Comparison of ENCODE assay signal across 23 mouse cellular contexts in genomic region chr1:50981151-50981828, GRCm38 (mm10).
DNase-seq lines count a peak whose midpoint lies in the region; ATAC-seq and TF ChIP-seq lines count a peak whose summit lies in the region.
"Had no signal": no experiment of that assay in that cellular context is flagged by ENCODE, and none has a peak within 500 bp of the region (broad histone marks: within the 10 kb centered on the region; RNA-seq: fewer than 3 reads in every experiment).

No protein-coding gene starts in this region.

- no peak overlapping the region for H3K4me2 ChIP-seq in hindbrain, embryonic 16.5 days (ENCODE audit: low read length)
- H3K4me2 ChIP-seq in hindbrain, embryonic 12.5 days (replicated peaks) = no peak overlapping the region
- no peak overlapping the region for H3K4me2 ChIP-seq in midbrain, embryonic 13.5 days (replicated peaks)
- H3K4me2 ChIP-seq: forebrain, embryonic 13.5 days; heart, embryonic 13.5 days; liver, embryonic 13.5 days; midbrain, embryonic 11.5 days had no signal

- DNase-seq in midbrain, embryonic 10.5 days (ENCODE audit: low spot score) = no peak
- DNase-seq in lung, postnatal 36 days = peak; percentile 53
- no peak for DNase-seq in layer of hippocampus, postnatal 25 days (ENCODE audit: extremely low spot score in 1 of 2, low spot score in 1 of 2)
- DNase-seq in adrenal gland, adult 18-20 months (ENCODE audit: low spot score in 2 of 2) = no peak
- DNase-seq: adrenal gland, adult 8-10 months; B cell, adult 2 months; cerebellum, adult 2 months; cerebellum, postnatal 36 days; gastrocnemius, postnatal 10 days; heart, postnatal 14 days; kidney, adult 11 months; kidney, postnatal 10 days; liver, embryonic 13.5 days; thymus, postnatal 14 days had no signal

- no peak overlapping the region for H3K4me3 ChIP-seq in hindbrain, embryonic 16.5 days (ENCODE audit: low read length)
- H3K4me3 ChIP-seq in hindbrain, embryonic 12.5 days = no peak overlapping the region
- H3K4me3 ChIP-seq in midbrain, embryonic 13.5 days (replicated peaks) = no peak overlapping the region
- H3K4me3 ChIP-seq in midbrain, embryonic 10.5 days = no peak overlapping the region
- no peak overlapping the region for H3K4me3 ChIP-seq in cortical plate, adult 2 months (ENCODE audit: insufficient read depth, low read length)
- H3K4me3 ChIP-seq: forebrain, embryonic 13.5 days; heart, embryonic 13.5 days; liver, embryonic 13.5 days had no signal

- no peak for TF ChIP-seq POLR2A in cortical plate, adult 2 months (IDR thresholded peaks at IDR 0.05; ENCODE audit: extremely low read depth, insufficient read depth, low read length)

- 64% methylated on average over 7 of the region's 7 CpGs for WGBS in hindbrain, embryonic 16.5 days
- 85% methylated on average over 7 of the region's 7 CpGs for WGBS in hindbrain, embryonic 12.5 days
- 77% methylated on average over 7 of the region's 7 CpGs for WGBS in midbrain, embryonic 13.5 days
- WGBS in midbrain, embryonic 10.5 days = 91% methylated on average over 7 of the region's 7 CpGs

- H3K9ac ChIP-seq in hindbrain, embryonic 16.5 days (ENCODE audit: low read depth, low read length) = no peak overlapping the region
- no peak overlapping the region for H3K9ac ChIP-seq in hindbrain, embryonic 12.5 days
- no peak overlapping the region for H3K9ac ChIP-seq in midbrain, embryonic 13.5 days (replicated peaks)
- H3K9ac ChIP-seq: forebrain, embryonic 13.5 days; heart, embryonic 13.5 days; liver, embryonic 13.5 days had no signal

- ATAC-seq in hindbrain, embryonic 16.5 days = 0 out of 2 replicates have a peak, but pooled peaks have one; percentile 38
- no peak for ATAC-seq in hindbrain, embryonic 12.5 days (ENCODE audit: low FRiP score)
- peak; percentile 67; the same call in 1 of the 2 replicates for ATAC-seq in midbrain, embryonic 13.5 days
- ATAC-seq: forebrain, embryonic 13.5 days had no signal

- H3K27me3 ChIP-seq in hindbrain, embryonic 16.5 days (replicated peaks; ENCODE audit: control insufficient read depth, insufficient read depth, low read length) = no peaks in the 10 kb centered on the region
- no peaks in the 10 kb centered on the region for H3K27me3 ChIP-seq in hindbrain, embryonic 12.5 days
- no peaks in the 10 kb centered on the region for H3K27me3 ChIP-seq in midbrain, embryonic 13.5 days
- no peaks in the 10 kb centered on the region for H3K27me3 ChIP-seq in midbrain, embryonic 10.5 days (ENCODE audit: low read depth, poor library complexity, severe bottlenecking)
- H3K27me3 ChIP-seq: CH12.LX; forebrain, embryonic 13.5 days; heart, embryonic 13.5 days; liver, embryonic 13.5 days had no signal

- no peak overlapping the region for H3K27ac ChIP-seq in hindbrain, embryonic 16.5 days (ENCODE audit: low read depth, low read length)
- no peak overlapping the region for H3K27ac ChIP-seq in hindbrain, embryonic 12.5 days
- no peak overlapping the region for H3K27ac ChIP-seq in midbrain, embryonic 13.5 days
- no peak overlapping the region for H3K27ac ChIP-seq in midbrain, embryonic 10.5 days (replicated peaks)
- peak overlapping the region; percentile 91 for H3K27ac ChIP-seq in cortical plate, adult 2 months (ENCODE audit: insufficient read depth, low read length)
- H3K27ac ChIP-seq: forebrain, embryonic 13.5 days; heart, embryonic 13.5 days; liver, embryonic 13.5 days had no signal

- TF ChIP-seq CTCF in cortical plate, adult 2 months (IDR thresholded peaks at IDR 0.05; ENCODE audit: extremely low read depth, insufficient read depth, low read length) = no peak

- H3K9me3 ChIP-seq in hindbrain, embryonic 16.5 days (ENCODE audit: control insufficient read depth, low read length) = no peaks in the 10 kb centered on the region
- no peaks in the 10 kb centered on the region for H3K9me3 ChIP-seq in hindbrain, embryonic 12.5 days (replicated peaks)
- H3K9me3 ChIP-seq in midbrain, embryonic 13.5 days = no peaks in the 10 kb centered on the region
- no peaks in the 10 kb centered on the region for H3K9me3 ChIP-seq in midbrain, embryonic 10.5 days (replicated peaks)
- H3K9me3 ChIP-seq: forebrain, embryonic 13.5 days; G1E; heart, embryonic 13.5 days; liver, embryonic 13.5 days had no signal

- H3K4me1 ChIP-seq in hindbrain, embryonic 16.5 days (ENCODE audit: control insufficient read depth, insufficient read depth, low read depth, low read length) = no peaks in the 10 kb centered on the region
- H3K4me1 ChIP-seq in hindbrain, embryonic 12.5 days = no peaks in the 10 kb centered on the region
- H3K4me1 ChIP-seq in midbrain, embryonic 13.5 days (replicated peaks) = no peaks in the 10 kb centered on the region
- H3K4me1 ChIP-seq in midbrain, embryonic 10.5 days = no peaks in the 10 kb centered on the region
- peaks cover 7% of the 10 kb centered on the region for H3K4me1 ChIP-seq in cortical plate, adult 2 months (ENCODE audit: control insufficient read depth, insufficient read depth, low read length)
- H3K4me1 ChIP-seq: forebrain, embryonic 13.5 days; heart, embryonic 13.5 days; liver, embryonic 13.5 days had no signal

- no peaks in the 10 kb centered on the region for H3K36me3 ChIP-seq in hindbrain, embryonic 16.5 days (ENCODE audit: control insufficient read depth, insufficient read depth, low read length)
- H3K36me3 ChIP-seq in hindbrain, embryonic 12.5 days = no peaks in the 10 kb centered on the region
- H3K36me3 ChIP-seq in midbrain, embryonic 13.5 days = no peaks in the 10 kb centered on the region
- H3K36me3 ChIP-seq in midbrain, embryonic 10.5 days = no peaks in the 10 kb centered on the region
- H3K36me3 ChIP-seq: G1E; heart, embryonic 13.5 days; liver, embryonic 13.5 days had no signal
